ENCODE assay signal across 15 mouse cellular contexts in genomic region chr2:33283674-33284073, GRCm38 (mm10).
A peak's percentile ranks its signal among the peaks of the same experiment; 100 is the strongest.
DNase-seq lines count a peak whose midpoint lies in the region; ATAC-seq and TF ChIP-seq lines count a peak whose summit lies in the region.
"Had no signal": no experiment of that assay in that cellular context is flagged by ENCODE, and none has a peak within 500 bp of the region (broad histone marks: within the 10 kb centered on the region; RNA-seq: fewer than 3 reads in every experiment).

No protein-coding gene starts in this region.

- H3K9ac ChIP-seq in kidney, embryonic 15.5 days = no peak overlapping the region
- no peak overlapping the region for H3K9ac ChIP-seq in liver, postnatal 0 days (replicated peaks)
- H3K9ac ChIP-seq in hindbrain, embryonic 16.5 days (ENCODE audit: low read depth, low read length) = no peak overlapping the region
- H3K9ac ChIP-seq: heart, embryonic 12.5 days; hindbrain, embryonic 13.5 days; limb, embryonic 13.5 days had no signal

- 0 out of 2 replicates have a peak, but pooled peaks cover 2% of the 10 kb centered on the region for H3K9me3 ChIP-seq in kidney, embryonic 15.5 days (replicated peaks)
- no peaks in the 10 kb centered on the region for H3K9me3 ChIP-seq in liver, postnatal 0 days (ENCODE audit: low read length)
- peaks cover 4% of the 10 kb centered on the region for H3K9me3 ChIP-seq in hindbrain, embryonic 16.5 days (ENCODE audit: control insufficient read depth, low read length)
- H3K9me3 ChIP-seq: heart, embryonic 12.5 days had no signal

- H3K4me2 ChIP-seq in kidney, embryonic 15.5 days = no peak overlapping the region
- no peak overlapping the region for H3K4me2 ChIP-seq in liver, postnatal 0 days (ENCODE audit: low read depth, low read length)
- H3K4me2 ChIP-seq in hindbrain, embryonic 16.5 days (ENCODE audit: low read length) = no peak overlapping the region
- H3K4me2 ChIP-seq: heart, embryonic 12.5 days; hindbrain, embryonic 13.5 days; limb, embryonic 13.5 days had no signal

- H3K27me3 ChIP-seq in cerebellum, adult 2 months (ENCODE audit: control insufficient read depth, insufficient read depth, low read length) = no peaks in the 10 kb centered on the region
- H3K27me3 ChIP-seq in kidney, embryonic 15.5 days = no peaks in the 10 kb centered on the region
- H3K27me3 ChIP-seq in liver, postnatal 0 days (ENCODE audit: insufficient read depth, low read length) = no peaks in the 10 kb centered on the region
- no peaks in the 10 kb centered on the region for H3K27me3 ChIP-seq in hindbrain, embryonic 16.5 days (replicated peaks; ENCODE audit: control insufficient read depth, insufficient read depth, low read length)
- H3K27me3 ChIP-seq: hindbrain, embryonic 13.5 days; limb, embryonic 13.5 days had no signal

- WGBS in cerebellum, adult 2 months = 69% methylated on average over 2 of the region's 2 CpGs
- 75% methylated on average over 2 of the region's 2 CpGs for WGBS in kidney, embryonic 15.5 days
- WGBS in bone marrow, adult 2 months = 46% methylated on average over 2 of the region's 2 CpGs
- WGBS in liver, postnatal 0 days (ENCODE audit: insufficient replicate concordance) = 40% methylated on average over 2 of the region's 2 CpGs
- 79% methylated on average over 2 of the region's 2 CpGs for WGBS in hindbrain, embryonic 16.5 days

- DNase-seq in cerebellum, adult 2 months = no peak
- DNase-seq in cerebellum, adult 8-10 months = no peak
- peak; percentile 24 for DNase-seq in kidney, adult 18-20 months
- no peak for DNase-seq in liver, postnatal 0 days
- DNase-seq in layer of hippocampus, adult 9-11 months = no peak
- DNase-seq: cerebellum, postnatal 14 days; layer of hippocampus, postnatal 36 days; retina, postnatal 1 day had no signal

- peaks cover 16% of the 10 kb centered on the region for H3K4me1 ChIP-seq in cerebellum, adult 2 months (ENCODE audit: control insufficient read depth, insufficient read depth, low read length)
- H3K4me1 ChIP-seq in kidney, embryonic 15.5 days = 0 out of 2 replicates have a peak, but pooled peaks cover 5% of the 10 kb centered on the region
- H3K4me1 ChIP-seq in bone marrow, adult 2 months (ENCODE audit: control insufficient read depth, insufficient read depth, low read length) = peaks cover 2% of the 10 kb centered on the region; the same call in 1 of the 2 replicates
- peaks cover 15% of the 10 kb centered on the region for H3K4me1 ChIP-seq in liver, postnatal 0 days (ENCODE audit: insufficient read depth)
- peaks cover 3% of the 10 kb centered on the region; the same call in 1 of the 2 replicates for H3K4me1 ChIP-seq in hindbrain, embryonic 16.5 days (ENCODE audit: control insufficient read depth, insufficient read depth, low read depth, low read length)
- H3K4me1 ChIP-seq: hindbrain, embryonic 13.5 days; limb, embryonic 13.5 days; megakaryocyte, embryonic 14.5 days had no signal

- no peak for TF ChIP-seq CTCF in cerebellum, adult 2 months (IDR thresholded peaks at IDR 0.05; ENCODE audit: borderline replicate concordance, insufficient read depth, low read depth, low read length)
- no peak for TF ChIP-seq CTCF in bone marrow, adult 2 months (IDR thresholded peaks at IDR 0.05; ENCODE audit: control insufficient read depth, insufficient read depth, low read length)
- no peak for TF ChIP-seq CTCF in liver, postnatal 0 days (IDR thresholded peaks at IDR 0.05; ENCODE audit: low read depth)

- H3K36me3 ChIP-seq in kidney, embryonic 15.5 days = 0 out of 2 replicates have a peak, but pooled peaks cover 2% of the 10 kb centered on the region
- H3K36me3 ChIP-seq in liver, postnatal 0 days (replicated peaks; ENCODE audit: insufficient read depth, low read length) = no peaks in the 10 kb centered on the region
- peaks cover 6% of the 10 kb centered on the region; the same call in 1 of the 2 replicates for H3K36me3 ChIP-seq in hindbrain, embryonic 16.5 days (ENCODE audit: control insufficient read depth, insufficient read depth, low read length)
- H3K36me3 ChIP-seq: limb, embryonic 13.5 days had no signal

- H3K4me3 ChIP-seq in cerebellum, adult 2 months (replicated peaks; ENCODE audit: insufficient read depth, low read depth, low read length) = no peak overlapping the region
- no peak overlapping the region for H3K4me3 ChIP-seq in kidney, embryonic 15.5 days (replicated peaks)
- no peak overlapping the region for H3K4me3 ChIP-seq in bone marrow, adult 2 months (replicated peaks; ENCODE audit: control insufficient read depth, low read depth, low read length)
- no peak overlapping the region for H3K4me3 ChIP-seq in liver, postnatal 0 days (ENCODE audit: low read depth, low read length)
- no peak overlapping the region for H3K4me3 ChIP-seq in hindbrain, embryonic 16.5 days (ENCODE audit: low read length)
- H3K4me3 ChIP-seq: heart, embryonic 12.5 days; hindbrain, embryonic 13.5 days; limb, embryonic 13.5 days; megakaryocyte, embryonic 14.5 days had no signal

- H3K27ac ChIP-seq in cerebellum, adult 2 months (ENCODE audit: insufficient read depth, low read length) = 0 out of 2 replicates have a peak overlapping the region, but pooled peaks have one; percentile 1
- H3K27ac ChIP-seq in kidney, embryonic 15.5 days = no peak overlapping the region
- H3K27ac ChIP-seq in bone marrow, adult 2 months (ENCODE audit: control insufficient read depth, insufficient read depth, low read depth, low read length, poor library complexity) = peak overlapping the region; percentile 3; the same call in 1 of the 2 replicates
- peak overlapping the region; percentile 62; the same call in 1 of the 2 replicates for H3K27ac ChIP-seq in liver, postnatal 0 days (ENCODE audit: low read depth)
- H3K27ac ChIP-seq in hindbrain, embryonic 16.5 days (ENCODE audit: low read depth, low read length) = no peak overlapping the region
- H3K27ac ChIP-seq: hindbrain, embryonic 13.5 days; limb, embryonic 13.5 days had no signal

- no peak for TF ChIP-seq POLR2A in cerebellum, adult 2 months (IDR thresholded peaks at IDR 0.05; ENCODE audit: borderline replicate concordance, insufficient read depth, low read length)
- TF ChIP-seq POLR2A in bone marrow, adult 2 months (IDR thresholded peaks at IDR 0.05; ENCODE audit: borderline replicate concordance, control insufficient read depth, low read depth, low read length) = no peak

- ATAC-seq in kidney, embryonic 15.5 days (replicated peaks; ENCODE audit: low FRiP score) = no peak
- peak; percentile 55; the same call in 1 of the 2 replicates for ATAC-seq in liver, postnatal 0 days
- no peak for ATAC-seq in hindbrain, embryonic 16.5 days

- no peak for TF ChIP-seq EP300 in liver, postnatal 0 days (IDR thresholded peaks at IDR 0.05; ENCODE audit: low read depth)

Comparison
In these comparisons a context has a peak if more than half of its experiments do, and no peak if none do; other contexts are left out.
1. H3K27ac ChIP-seq: peak in cerebellum, adult 2 months (single experiment), bone marrow, adult 2 months (single experiment) and liver, postnatal 0 days (single experiment); none in kidney, embryonic 15.5 days (single experiment) and hindbrain, embryonic 16.5 days (single experiment).